Mouse (Mus musculus) cerebellum, postnatal 14 days (tissue): ENCODE measurements around the gene Krtdap.
"Not testable (repeated sequence)": the region's sequence is repeated elsewhere in the genome, so short reads cannot be mapped to it uniquely, and the experiment has no call there.

ENCODE experiments used
- DNase-seq, 2 experiments: peaks; one replicate each; pipeline ENCODE4 v3.0.0; 2021; ENCODE audit warnings: mixed read lengths in 2 of 2

Gene Krtdap

GRCm38 (mm10) chr7:30790141-30790540 lies 2.4 kb downstream of the Krtdap start:
- no peak for DNase-seq

GRCm38 (mm10) chr7:30791921-30792320 lies 4.2 kb downstream of the Krtdap start:
- no peak for DNase-seq

GRCm38 (mm10) chr7:30794921-30795320 lies 7.2 kb downstream of the Krtdap start:
- DNase-seq = no peak

- DNase-seq = no peak
These were observed 9.1 kb downstream of the Krtdap start for GRCm38 (mm10) chr7:30796790-30797189.

- no peak for DNase-seq
These were observed 13.0 kb downstream of the Krtdap start for GRCm38 (mm10) chr7:30800653-30801052.

- no peak for DNase-seq
These were observed 15.6 kb downstream of the Krtdap start for GRCm38 (mm10) chr7:30803256-30803655.

- no peak for DNase-seq
These were observed 16.5 kb downstream of the Krtdap start for GRCm38 (mm10) chr7:30804026-30804715.

GRCm38 (mm10) chr7:30805924-30806323 lies 18.2 kb downstream of the Krtdap start:
- DNase-seq = peak in 1 of 2 experiments; percentile 32

GRCm38 (mm10) chr7:30810319-30810718 lies 22.6 kb downstream of the Krtdap start:
- DNase-seq = no peak

GRCm38 (mm10) chr7:30811757-30812290 lies 24.1 kb downstream of the Krtdap start:
- DNase-seq = no peak

GRCm38 (mm10) chr7:30812291-30812807 lies 24.7 kb downstream of the Krtdap start:
- no peak for DNase-seq

GRCm38 (mm10) chr7:30820131-30820530 lies 32.4 kb downstream of the Krtdap start:
- DNase-seq = no peak

- no peak for DNase-seq
These were observed 33.3 kb downstream of the Krtdap start for GRCm38 (mm10) chr7:30820854-30821445.

GRCm38 (mm10) chr7:30821532-30821931 lies 33.8 kb downstream of the Krtdap start:
- no peak for DNase-seq

GRCm38 (mm10) chr7:30823675-30824074 lies 36.0 kb downstream of the Krtdap start, which contains the start of gene Ffar2:
Gene Ffar2, minus strand, starts transcription at chr7:30823775.
- DNase-seq = no peak

GRCm38 (mm10) chr7:30824306-30824705 lies 36.6 kb downstream of the Krtdap start:
- no peak for DNase-seq

GRCm38 (mm10) chr7:30826660-30827059 lies 39.0 kb downstream of the Krtdap start:
- no peak for DNase-seq

- DNase-seq = not testable (repeated sequence)
These were observed 41.2 kb downstream of the Krtdap start for GRCm38 (mm10) chr7:30828871-30829270.

GRCm38 (mm10) chr7:30829428-30829827 lies 41.7 kb downstream of the Krtdap start:
- DNase-seq = no peak

GRCm38 (mm10) chr7:30832261-30832660 lies 44.6 kb downstream of the Krtdap start:
- DNase-seq = no peak

- not testable (repeated sequence) for DNase-seq
These were observed 45.0 kb downstream of the Krtdap start for GRCm38 (mm10) chr7:30832684-30833083.

GRCm38 (mm10) chr7:30837277-30837676 lies 49.6 kb downstream of the Krtdap start:
- DNase-seq = no peak

- no peak for DNase-seq
These were observed 52.6 kb downstream of the Krtdap start for GRCm38 (mm10) chr7:30840306-30840705.
